In genomic region chr10:7004980-7005538, GRCm38 (mm10) we compare ENCODE assay signal across 25 mouse cellular contexts. TPM values are rescaled to one million over a fixed set of nuclear protein-coding genes. Genes with fewer than 3 reads are reported as not detected.
DNase-seq lines count a peak whose midpoint lies in the region; ATAC-seq lines count a peak whose summit lies in the region.
"Had no signal": no experiment of that assay in that cellular context is flagged by ENCODE, and none has a peak within 500 bp of the region (broad histone marks: within the 10 kb centered on the region; RNA-seq: fewer than 3 reads in every experiment).

No protein-coding gene starts in this region.

- no peaks in the 10 kb centered on the region for H3K27me3 ChIP-seq in hindbrain, embryonic 16.5 days (replicated peaks; ENCODE audit: control insufficient read depth, insufficient read depth, low read length)
- H3K27me3 ChIP-seq in hindbrain, embryonic 10.5 days (ENCODE audit: insufficient read depth, poor library complexity, severe bottlenecking), result no peaks in the 10 kb centered on the region
- no peaks in the 10 kb centered on the region for H3K27me3 ChIP-seq in neural tube, embryonic 14.5 days (ENCODE audit: control insufficient read depth, insufficient read depth, low read length)
- H3K27me3 ChIP-seq: heart, embryonic 12.5 days; intestine, embryonic 15.5 days; liver, embryonic 15.5 days; midbrain, embryonic 12.5 days had no signal

- H3K9me3 ChIP-seq in hindbrain, embryonic 16.5 days (ENCODE audit: control insufficient read depth, low read length), result no peaks in the 10 kb centered on the region; the same call in 1 of the 2 replicates
- H3K9me3 ChIP-seq in hindbrain, embryonic 10.5 days, result no peaks in the 10 kb centered on the region
- no peaks in the 10 kb centered on the region for H3K9me3 ChIP-seq in neural tube, embryonic 14.5 days (ENCODE audit: control insufficient read depth, low read length)
- H3K9me3 ChIP-seq: forebrain, embryonic 10.5 days; intestine, embryonic 15.5 days; liver, embryonic 15.5 days; midbrain, embryonic 12.5 days had no signal

- no peak overlapping the region for H3K4me3 ChIP-seq in hindbrain, embryonic 16.5 days (ENCODE audit: low read length)
- H3K4me3 ChIP-seq in hindbrain, embryonic 10.5 days, result no peak overlapping the region
- H3K4me3 ChIP-seq in neural tube, embryonic 14.5 days (ENCODE audit: low read depth, low read length), result no peak overlapping the region
- H3K4me3 ChIP-seq: forebrain, embryonic 10.5 days; gastrocnemius, adult 2 months; heart, embryonic 12.5 days; intestine, embryonic 15.5 days; layer of hippocampus, adult 2 months; liver, embryonic 15.5 days; midbrain, embryonic 12.5 days; myocyte had no signal

- H3K27ac ChIP-seq in hindbrain, embryonic 16.5 days (ENCODE audit: low read depth, low read length), result no peak overlapping the region
- H3K27ac ChIP-seq in hindbrain, embryonic 10.5 days, result no peak overlapping the region
- no peak overlapping the region for H3K27ac ChIP-seq in neural tube, embryonic 14.5 days (ENCODE audit: low read depth, low read length)
- H3K27ac ChIP-seq: forebrain, embryonic 10.5 days; gastrocnemius, adult 2 months; intestine, embryonic 15.5 days; layer of hippocampus, adult 2 months; liver, embryonic 15.5 days; midbrain, embryonic 12.5 days had no signal

- ATAC-seq in hindbrain, embryonic 16.5 days, result peak; percentile 80
- ATAC-seq in neural tube, embryonic 14.5 days (ENCODE audit: low read depth), result peak; percentile 34; the same call in 1 of the 2 replicates
- ATAC-seq: intestine, embryonic 15.5 days had no signal

- H3K4me2 ChIP-seq in hindbrain, embryonic 16.5 days (ENCODE audit: low read length), result no peak overlapping the region
- no peak overlapping the region for H3K4me2 ChIP-seq in neural tube, embryonic 14.5 days (ENCODE audit: low read depth, low read length)
- H3K4me2 ChIP-seq: heart, embryonic 12.5 days; intestine, embryonic 15.5 days; liver, embryonic 15.5 days; midbrain, embryonic 12.5 days had no signal

- intact Hi-C loops in heart, postnatal 36 days (cut with DNase I), result no loop called here

- H3K9ac ChIP-seq in hindbrain, embryonic 16.5 days (ENCODE audit: low read depth, low read length), result no peak overlapping the region
- no peak overlapping the region for H3K9ac ChIP-seq in neural tube, embryonic 14.5 days (replicated peaks; ENCODE audit: low read depth, low read length)
- H3K9ac ChIP-seq: heart, embryonic 12.5 days; intestine, embryonic 15.5 days; liver, embryonic 15.5 days; midbrain, embryonic 12.5 days had no signal

- H3K36me3 ChIP-seq in hindbrain, embryonic 16.5 days (ENCODE audit: control insufficient read depth, insufficient read depth, low read length), result no peaks in the 10 kb centered on the region
- no peaks in the 10 kb centered on the region for H3K36me3 ChIP-seq in hindbrain, embryonic 10.5 days
- no peaks in the 10 kb centered on the region for H3K36me3 ChIP-seq in neural tube, embryonic 14.5 days (ENCODE audit: control insufficient read depth, insufficient read depth, low read length)
- H3K36me3 ChIP-seq: forebrain, embryonic 10.5 days; heart, embryonic 12.5 days; intestine, embryonic 15.5 days; liver, embryonic 15.5 days; midbrain, embryonic 12.5 days had no signal

- DNase-seq in hindbrain, embryonic 10.5 days (ENCODE audit: low spot score), result no peak
- DNase-seq in neural tube, embryonic 10.5 days (ENCODE audit: extremely low spot score, low spot score), result no peak
- DNase-seq in R1 (ENCODE audit: low read depth, low spot score), result peak; percentile 36
- no peak for DNase-seq in heart, postnatal 36 days
- DNase-seq in thymus, postnatal 10 days (ENCODE audit: low spot score in 2 of 2), result no peak
- DNase-seq: adrenal gland, postnatal 36 days; cerebellum, adult 18-20 months; cerebellum, postnatal 25 days; embryo, embryonic 11 days; gastrocnemius, adult 2 months; heart, adult 11 months; heart, postnatal 14 days; kidney, postnatal 10 days; lung, postnatal 10 days; right cerebral cortex, postnatal 4 days; thymus, postnatal 36 days had no signal

- 52% methylated on average over 5 of the region's 5 CpGs for WGBS in hindbrain, embryonic 16.5 days
- 69% methylated on average over 5 of the region's 5 CpGs for WGBS in hindbrain, embryonic 10.5 days
- 58% methylated on average over 5 of the region's 5 CpGs for WGBS in neural tube, embryonic 14.5 days

- H3K4me1 ChIP-seq in hindbrain, embryonic 16.5 days (ENCODE audit: control insufficient read depth, insufficient read depth, low read depth, low read length), result no peaks in the 10 kb centered on the region
- H3K4me1 ChIP-seq in hindbrain, embryonic 10.5 days (replicated peaks), result no peaks in the 10 kb centered on the region
- no peaks in the 10 kb centered on the region for H3K4me1 ChIP-seq in neural tube, embryonic 14.5 days (ENCODE audit: control insufficient read depth, insufficient read depth, low read length)
- H3K4me1 ChIP-seq: heart, embryonic 12.5 days; intestine, embryonic 15.5 days; liver, embryonic 15.5 days; midbrain, embryonic 12.5 days had no signal

RNA-seq across cellular contexts. Expression of gene Ipcef1, which starts 47.2 kb away (rescaled TPM):
- polyA plus RNA-seq in hindbrain, embryonic 16.5 days (2015; fragmentation: Nextera tagmentation; extraction: Ambion mirVana), result 2.0 and 2.9 TPM in 2 replicates
- 0.16 and 0.25 TPM in 2 replicates for polyA plus RNA-seq in hindbrain, embryonic 10.5 days (2016; fragmentation: Nextera tagmentation; extraction: Ambion mirVana)
- 3.3 and 5.4 TPM in 2 replicates for polyA plus RNA-seq in neural tube, embryonic 14.5 days (2014; fragmentation: Nextera tagmentation; extraction: Ambion mirVana)
- total RNA-seq in heart, postnatal 36 days (2021), result under 1 TPM; 0.11 to 0.19 TPM
- total RNA-seq: gastrocnemius, adult 2 months had no signal
- polyA plus RNA-seq: myocyte had no signal
